Mouse (Mus musculus) ES-E14 (cell line): ENCODE results near the gene Unc5b. TPM values are rescaled to one million over a fixed set of nuclear protein-coding genes. Genes with fewer than 3 reads are reported as not detected.
A peak's percentile ranks its signal among the peaks of the same experiment; 100 is the strongest.

ENCODE experiments used
- DNase-seq: peaks from one replicate; pipeline ENCODE4 v3.0.0-alpha.2; 2013; ENCODE audit warnings: low read depth, low spot score
- H3K27ac ChIP-seq: 2 replicates; pipeline ENCODE4 v1.5.1; 2012; ENCODE audit warnings: low read depth, mild to moderate bottlenecking, low read length, moderate library complexity, mixed read lengths; ENCODE audit not compliant: poor library complexity, insufficient read depth, severe bottlenecking
- H3K36me3 ChIP-seq: 2 replicates; pipeline ENCODE4 v1.6.1; 2012; ENCODE audit warnings: mild to moderate bottlenecking, low read length, moderate library complexity, mixed read lengths; ENCODE audit not compliant: control insufficient read depth, poor library complexity, insufficient read depth, severe bottlenecking
- H3K4me1 ChIP-seq, 2 experiments: fragments of 150-350 bp in 1 of 2; sonication (generic) in 1 of 2; 2 replicates each; pipeline ENCODE4 v1.6.1; 2012; ENCODE audit warnings: low read length in 2 of 2, mild to moderate bottlenecking in 1 of 2, mixed read lengths in 1 of 2; ENCODE audit not compliant: control insufficient read depth in 2 of 2, insufficient read depth in 2 of 2, poor library complexity in 1 of 2
- H3K4me3 ChIP-seq, 2 experiments: fragments of 150-350 bp in 1 of 2; sonication (generic) in 1 of 2; 2 replicates each; pipeline ENCODE4 v1.5.1; 2012; ENCODE audit warnings: low read length in 2 of 2, low read depth in 1 of 2, mild to moderate bottlenecking in 1 of 2, mixed read lengths in 1 of 2; ENCODE audit not compliant: insufficient read depth in 1 of 2, poor library complexity in 1 of 2, severe bottlenecking in 1 of 2
- H3K9ac ChIP-seq: 2 replicates; pipeline ENCODE4 v1.6.1; 2012; ENCODE audit warnings: low read depth, mild to moderate bottlenecking, low read length, mixed read lengths; ENCODE audit not compliant: poor library complexity, insufficient read depth, severe bottlenecking
- H3K9me3 ChIP-seq: fragments of 150-350 bp; sonication (generic); 2 replicates; pipeline ENCODE4 v1.6.1; 2012; ENCODE audit warnings: low read depth, mild to moderate bottlenecking, low read length; ENCODE audit not compliant: control insufficient read depth, insufficient read depth
- CHD2 ChIP-seq: IDR thresholded peaks from 2 replicates; pipeline ENCODE4 v1.6.1; 2014; ENCODE audit warnings: mild to moderate bottlenecking, low read depth, low read length, inconsistent platforms
- HCFC1 ChIP-seq: IDR thresholded peaks from 2 replicates; pipeline ENCODE4 v1.6.1; 2012; ENCODE audit warnings: low read length, inconsistent platforms, borderline replicate concordance; ENCODE audit not compliant: insufficient read depth
- MAFK ChIP-seq: IDR thresholded peaks from 2 replicates; pipeline ENCODE4 v1.6.1; 2014; ENCODE audit warnings: mild to moderate bottlenecking, low read depth, low read length, inconsistent platforms; ENCODE audit not compliant: insufficient read depth
- ZC3H11A ChIP-seq: IDR thresholded peaks from 2 replicates; pipeline ENCODE4 v1.6.1; 2012; ENCODE audit warnings: low read depth, mild to moderate bottlenecking, inconsistent platforms, low read length, borderline replicate concordance
- ZNF384 ChIP-seq: IDR thresholded peaks from 2 replicates; pipeline ENCODE4 v1.6.1; 2012; ENCODE audit warnings: low read depth, low read length, inconsistent platforms
- in situ Hi-C, 2 experiments: fragments of 600-800 bp; cut with MboI; formaldehyde crosslinking; loops; one replicate each; pipeline ENCODE4 v1.15.1; 2025; ENCODE audit warnings: low sequenced_read_pairs in 2 of 2, inconsistent platforms in 1 of 2; ENCODE audit not compliant: unreplicated experiment in 2 of 2
- total RNA-seq: library from RNA; depleted of rRNA; stranded (reverse); fragments of 300-350 nt; gene quantifications from 2 replicates; pipeline ENCODE4 v1.2.3, GENCODE M21; 2012; rRNA removed

Gene Unc5b
- total RNA-seq, 1 experiment = 82.0 TPM

DNA sequence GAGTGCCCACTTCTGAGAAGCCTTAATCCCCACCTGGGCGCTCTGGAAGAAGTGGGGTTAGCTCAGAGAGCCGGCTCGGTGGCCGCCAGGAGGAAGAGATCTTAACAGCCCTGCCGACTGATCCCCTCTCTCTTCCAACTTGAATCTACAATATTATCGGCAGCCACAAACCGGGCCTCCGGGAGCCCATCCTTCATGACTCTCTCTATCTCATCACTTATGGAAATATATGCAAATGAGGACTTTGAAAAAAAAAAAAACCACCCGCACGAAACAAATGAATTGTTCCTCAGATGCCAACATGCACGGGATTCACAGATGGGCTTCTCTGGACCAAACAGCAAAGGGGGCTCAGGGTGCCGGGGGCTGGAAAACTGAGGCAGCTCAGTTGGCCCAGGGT lies 109.7 kb downstream of the Unc5b start:
- peaks cover 5 to 35% of the 10 kb centered on the region in 2 experiments; a peak in 3 of 4 replicates for H3K4me1 ChIP-seq
- H3K4me3 ChIP-seq = no peak overlapping the region
- H3K36me3 ChIP-seq = peaks cover under 1% of the 10 kb centered on the region; the same call in 1 of the 2 replicates
- no peaks in the 10 kb centered on the region for H3K9me3 ChIP-seq
- no peak overlapping the region for H3K9ac ChIP-seq
- in situ Hi-C loops = no loop called here
- DNase-seq = no peak
- TF ChIP-seq ZNF384 = peak; percentile 79; the same call in 1 of the 2 replicates
- TF ChIP-seq CHD2 = no peak
- H3K27ac ChIP-seq = no peak overlapping the region

- Histone ChIP-seq H3K9me3 (no peaks in the 10 kb centered on the region), H3K9ac (0 out of 2 replicates have a peak overlapping the region, but pooled peaks have one; percentile 21), H3K4me3 (no peak overlapping the region), H3K36me3 (peaks cover 12% of the 10 kb centered on the region; the same call in 1 of the 2 replicates), H3K27ac (no peak overlapping the region), H3K4me1 (peaks cover 5 to 27% of the 10 kb centered on the region in 2 experiments; a peak in 3 of 4 replicates)
- in situ Hi-C loops = no loop called here
- TF ChIP-seq CHD2 (no peak), MAFK (no peak), HCFC1 (no peak), ZC3H11A (no peak), ZNF384 (no peak)
- no peak for DNase-seq
These were observed 110.9 kb downstream of the Unc5b start for GRCm38 (mm10) chr10:60720461-60720860.

GRCm38 (mm10) chr10:60718491-60718890 lies 112.9 kb downstream of the Unc5b start:
- Histone ChIP-seq H3K36me3 (peaks cover 16% of the 10 kb centered on the region; the same call in 1 of the 2 replicates), H3K4me3 (no peak overlapping the region)
- in situ Hi-C loops = no loop called here

GRCm38 (mm10) chr10:60716449-60716848 lies 114.9 kb downstream of the Unc5b start:
- H3K36me3 ChIP-seq = peaks cover 16% of the 10 kb centered on the region; the same call in 1 of the 2 replicates
- in situ Hi-C loops = no loop called here
- H3K9me3 ChIP-seq = peaks cover 5% of the 10 kb centered on the region; the same call in 1 of the 2 replicates
- H3K9ac ChIP-seq = no peak overlapping the region
- H3K27ac ChIP-seq = no peak overlapping the region
- no peak overlapping the region for H3K4me3 ChIP-seq
- no peak for DNase-seq
- TF ChIP-seq CHD2 (no peak), MAFK (no peak), HCFC1 (no peak), ZC3H11A (no peak), ZNF384 (no peak)
- peaks cover 0 to 5% of the 10 kb centered on the region in 2 experiments; a peak in 2 of 4 replicates for H3K4me1 ChIP-seq

More at GRCm38 (mm10) chr10:60718491-60718890, 112.9 kb downstream of the Unc5b start:
- H3K9ac ChIP-seq = no peak overlapping the region
- H3K9me3 ChIP-seq = peaks cover 4% of the 10 kb centered on the region; the same call in 1 of the 2 replicates
- TF ChIP-seq CHD2 = no peak
- no peak for TF ChIP-seq MAFK
- TF ChIP-seq ZNF384 = no peak
- no peak for TF ChIP-seq ZC3H11A
- TF ChIP-seq HCFC1 = no peak
- DNase-seq = no peak
- no peak overlapping the region for H3K27ac ChIP-seq
- peaks cover 1 to 10% of the 10 kb centered on the region in 2 experiments; a peak in 3 of 4 replicates for H3K4me1 ChIP-seq

Other genes starting within 250 kb of the Unc5b start
- 2.3 and 2.7 TPM in 2 replicates for gene Cdh23, start 135.1 kb downstream of the Unc5b start, total RNA-seq
- 11.9 and 21.4 TPM in 2 replicates for gene Slc29a3, start 78.8 kb downstream of the Unc5b start, total RNA-seq